Mouse (Mus musculus) cerebellum, postnatal 25 days (tissue): ENCODE data around the gene Uba5.

Experiments used
- DNase-seq, 2 experiments: peaks; one replicate each; pipeline ENCODE4 v3.0.0; 2021; ENCODE audit warnings: mixed read lengths in 2 of 2

The Uba5 gene

GRCm38 (mm10) chr9:104062430-104063243, at the start of gene Uba5:
Gene Uba5, minus strand, starts transcription at chr9:104063134.
- DNase-seq = peak; percentile 82 to 88

- DNase-seq = no peak
Measured at GRCm38 (mm10) chr9:104109151-104109550, 46.2 kb upstream of the Uba5 start.

DNA sequence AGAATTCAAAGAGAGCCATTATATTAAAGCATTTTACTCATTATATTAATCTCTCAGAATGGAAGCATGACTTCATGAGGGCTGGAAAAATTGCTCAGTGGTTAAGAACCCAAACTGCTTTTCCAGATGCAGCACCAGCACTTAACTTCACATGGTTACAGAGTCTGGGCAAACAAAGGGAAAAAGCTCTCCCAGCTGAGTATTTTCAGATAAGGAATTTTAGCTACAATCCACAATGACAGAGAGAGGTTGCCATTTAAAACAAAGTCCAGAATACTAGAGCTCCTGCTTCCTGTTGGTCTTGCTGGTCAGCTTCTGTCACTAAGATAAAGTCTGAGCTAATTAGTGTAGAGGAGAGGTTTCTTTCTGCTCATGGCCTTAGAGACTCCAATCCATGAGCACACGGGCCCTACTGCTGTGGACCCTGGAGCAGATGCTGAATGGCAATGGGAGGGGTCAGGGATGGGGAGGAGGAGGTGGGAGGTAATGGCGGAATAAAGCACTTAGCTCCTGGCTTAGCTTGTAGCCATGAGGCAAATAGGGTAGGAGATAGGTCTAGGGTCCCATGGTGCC, 45.7 kb upstream of the Uba5 start:
- no peak for DNase-seq

DNA sequence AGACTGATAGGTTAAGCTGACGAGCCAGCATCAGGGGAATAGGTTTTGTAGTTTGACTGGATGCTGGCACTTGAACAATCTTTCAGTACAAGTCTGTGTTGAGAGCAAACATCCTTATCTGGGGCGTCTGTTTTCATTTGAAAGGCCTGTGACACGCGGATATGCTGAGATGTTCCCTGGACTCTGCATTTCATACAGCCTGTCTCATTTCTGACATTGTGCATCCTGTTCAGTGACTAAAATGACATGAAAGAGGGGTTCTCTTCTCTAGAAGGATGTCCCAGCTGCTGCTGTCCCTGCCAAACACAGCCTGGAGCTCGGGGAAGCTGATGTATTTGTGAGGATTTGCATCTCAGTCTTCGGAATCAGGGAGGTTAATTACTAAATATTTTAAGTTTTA, 44.5 kb upstream of the Uba5 start:
- no peak for DNase-seq

- no peak for DNase-seq
Measured at GRCm38 (mm10) chr9:104106930-104107329, 44.0 kb upstream of the Uba5 start.

DNA sequence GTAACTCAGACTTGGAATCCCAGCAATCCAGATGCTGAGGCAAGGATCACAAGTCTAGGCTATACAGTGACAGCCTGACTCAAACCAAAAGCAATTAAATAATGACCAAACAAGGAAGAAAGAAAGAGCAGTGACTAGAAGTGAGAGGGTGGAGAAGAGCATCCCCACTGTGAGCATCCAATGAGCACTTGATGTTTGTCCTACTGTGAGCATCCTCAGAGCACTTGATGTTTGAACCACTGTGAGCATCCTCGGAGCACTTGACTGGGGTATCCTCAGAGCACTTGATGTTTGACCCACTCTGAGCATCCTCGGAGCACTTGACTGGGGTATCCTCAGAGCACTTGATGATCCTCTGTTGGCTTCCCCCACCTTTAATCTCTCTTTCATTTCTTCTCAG, 42.1 kb upstream of the Uba5 start:
- no peak for DNase-seq

DNA sequence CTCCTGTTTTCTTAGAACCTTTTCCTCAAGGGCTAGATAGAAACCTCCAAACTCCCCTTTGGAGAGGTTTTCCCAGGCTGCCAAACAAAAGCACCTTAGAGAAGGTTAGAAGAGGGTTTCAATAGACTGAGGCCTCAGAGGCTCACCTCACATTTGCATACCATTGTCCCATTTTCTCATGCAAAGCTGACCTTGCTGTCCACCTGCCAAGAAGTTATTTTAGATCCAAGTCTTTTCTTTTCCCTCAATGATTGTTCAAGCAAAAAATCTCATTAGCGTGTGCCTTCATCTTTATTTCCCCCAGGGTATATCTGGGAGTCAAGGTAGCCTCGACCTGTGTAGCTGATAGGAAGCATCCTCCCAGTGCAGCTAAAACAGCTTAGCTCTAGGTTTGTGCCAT, 40.0 kb upstream of the Uba5 start:
- DNase-seq = no peak

- no peak for DNase-seq
Measured at GRCm38 (mm10) chr9:104102301-104102700, 39.4 kb upstream of the Uba5 start.

DNA sequence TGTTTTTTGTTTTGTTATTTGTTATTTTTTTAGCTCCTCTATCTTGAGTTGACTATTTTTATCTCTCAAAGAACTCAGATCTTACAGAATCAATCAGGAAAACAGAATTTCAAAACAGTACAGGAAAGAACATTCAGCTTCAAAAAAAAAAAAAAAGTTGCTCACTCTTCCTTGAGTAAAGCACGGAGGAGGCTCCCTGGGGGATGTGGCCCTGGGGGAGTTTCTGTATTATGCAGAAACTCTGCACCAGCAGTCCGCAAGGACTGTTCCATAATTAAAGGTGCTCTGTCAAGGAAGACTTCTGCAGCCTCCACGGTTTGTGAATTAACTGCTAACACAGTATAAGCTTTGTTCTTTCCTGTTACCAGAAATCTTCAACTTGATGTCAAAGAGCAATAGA, 38.5 kb upstream of the Uba5 start:
- no peak for DNase-seq

DNA sequence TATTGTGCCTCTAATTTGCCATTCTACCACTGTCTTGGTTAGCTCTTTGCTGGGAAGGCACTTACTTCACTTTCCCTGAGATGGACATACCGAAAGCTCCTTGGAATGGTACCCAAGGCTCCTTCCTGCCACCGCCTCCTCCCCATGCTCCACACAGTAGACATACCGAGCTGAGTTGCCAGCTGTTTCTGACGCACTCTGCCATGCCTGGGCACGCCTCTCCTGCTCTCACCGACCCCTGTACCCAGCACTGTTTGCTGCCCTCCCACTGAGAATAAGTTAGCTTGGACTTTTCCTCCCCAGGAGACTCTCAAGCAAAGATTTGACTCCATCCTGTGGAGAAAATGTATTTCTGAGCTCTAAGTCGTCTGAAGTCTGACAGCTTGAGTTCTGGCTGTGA, 37.9 kb upstream of the Uba5 start:
- DNase-seq = no peak

GRCm38 (mm10) chr9:104099060-104099459, 36.1 kb upstream of the Uba5 start:
- no peak for DNase-seq

DNA sequence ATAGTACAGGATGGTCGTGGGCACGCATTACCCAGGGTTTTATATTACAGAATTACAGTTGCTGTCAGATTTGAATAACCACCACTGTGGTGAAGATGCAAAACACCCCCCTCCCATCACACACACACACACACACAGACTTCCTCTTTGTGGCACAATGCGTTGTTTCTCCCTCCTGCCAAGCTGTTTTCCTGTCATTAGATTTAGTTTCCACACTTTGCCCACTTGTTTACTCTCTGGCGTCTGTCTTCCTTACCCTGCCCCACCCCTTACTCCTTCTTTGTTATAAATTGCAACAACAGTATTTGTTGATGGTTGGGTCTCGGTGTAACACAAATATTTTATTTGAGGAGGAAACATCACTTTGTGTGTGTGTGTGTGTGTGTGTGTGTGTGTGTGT, 35.3 kb upstream of the Uba5 start:
- no peak for DNase-seq

GRCm38 (mm10) chr9:104092945-104093344, 30.0 kb upstream of the Uba5 start:
- no peak for DNase-seq

GRCm38 (mm10) chr9:104088555-104088954, 25.6 kb upstream of the Uba5 start:
- DNase-seq = peak in 1 of 2 experiments; percentile 13

DNA sequence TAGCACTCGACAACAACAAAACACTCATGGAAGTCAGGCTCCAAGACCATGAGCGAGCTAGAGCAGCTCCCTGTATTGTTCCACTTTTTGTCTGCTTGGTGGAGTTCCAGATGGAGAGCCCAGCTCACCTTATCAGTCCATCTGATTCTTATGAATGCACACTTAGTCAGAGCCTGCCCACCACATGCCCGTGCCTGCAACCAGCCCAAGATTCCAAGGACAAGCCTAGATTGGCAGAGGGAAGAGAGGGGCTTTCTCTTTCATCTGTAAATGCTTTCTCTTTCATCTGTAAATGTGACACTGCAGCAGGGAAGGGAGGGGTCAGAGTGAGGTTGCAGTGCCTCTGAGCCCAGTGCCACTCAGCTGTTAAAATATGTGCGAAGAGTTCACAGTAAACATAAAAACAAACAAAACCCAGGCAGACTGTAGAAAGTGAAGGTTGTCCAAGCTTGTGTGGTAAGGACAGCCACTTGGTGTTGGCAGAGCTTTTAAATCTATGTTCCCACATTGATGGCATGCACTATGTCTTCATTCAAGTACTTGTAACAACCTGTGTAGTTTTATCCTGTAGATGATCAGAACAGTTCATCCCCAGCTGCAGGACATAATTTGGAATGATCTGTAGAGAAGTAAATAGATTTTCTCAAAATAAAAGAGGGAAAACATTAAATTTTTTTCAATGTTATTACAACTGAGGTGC, 22.9 kb upstream of the Uba5 start:
- no peak for DNase-seq

- DNase-seq = no peak
Measured at GRCm38 (mm10) chr9:104080038-104080437, 17.1 kb upstream of the Uba5 start.

- peak; percentile 19 to 52 for DNase-seq
Measured at GRCm38 (mm10) chr9:104079379-104079778, 16.4 kb upstream of the Uba5 start.

- no peak for DNase-seq
Measured at GRCm38 (mm10) chr9:104078780-104079179, 15.8 kb upstream of the Uba5 start.

GRCm38 (mm10) chr9:104075808-104076207, 12.9 kb upstream of the Uba5 start:
- DNase-seq = no peak

DNA sequence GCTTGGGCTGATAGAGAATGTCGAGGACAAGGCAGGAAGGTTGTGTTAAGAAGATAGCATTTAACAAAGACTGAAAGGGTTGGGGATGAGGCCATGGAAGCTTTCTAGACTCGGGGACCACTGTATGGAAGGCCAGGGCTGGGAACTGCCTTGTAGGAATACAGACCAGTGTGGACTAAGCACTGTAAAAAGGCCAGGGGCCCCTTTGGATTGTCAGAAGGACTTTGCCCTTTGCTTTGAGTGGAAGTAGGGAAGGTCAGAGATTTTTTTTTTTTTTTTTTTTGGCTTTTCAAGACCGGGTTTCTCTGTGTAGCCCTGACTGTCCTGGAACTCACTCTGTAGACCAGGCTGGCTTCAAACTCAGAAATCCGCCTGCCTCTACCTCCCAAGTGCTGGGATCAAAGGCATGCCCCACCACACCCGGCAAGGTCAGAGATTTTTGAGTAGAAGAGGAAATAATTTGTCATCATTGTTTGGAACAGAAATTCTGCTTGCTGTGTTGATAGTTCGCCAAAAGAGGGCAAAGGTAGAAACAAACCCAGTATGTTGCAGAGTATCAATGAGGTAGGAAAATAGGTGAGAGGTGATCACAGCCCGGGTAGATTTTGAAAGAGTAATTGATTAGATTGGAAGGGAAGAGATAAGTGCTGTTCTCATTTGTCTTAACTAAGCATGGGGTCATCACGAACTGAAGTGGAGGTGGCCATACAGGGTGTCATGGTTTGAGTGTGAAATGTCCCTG, 8.1 kb upstream of the Uba5 start:
- DNase-seq = no peak

- DNase-seq = no peak
Measured at GRCm38 (mm10) chr9:104070241-104070640, 7.3 kb upstream of the Uba5 start.

DNA sequence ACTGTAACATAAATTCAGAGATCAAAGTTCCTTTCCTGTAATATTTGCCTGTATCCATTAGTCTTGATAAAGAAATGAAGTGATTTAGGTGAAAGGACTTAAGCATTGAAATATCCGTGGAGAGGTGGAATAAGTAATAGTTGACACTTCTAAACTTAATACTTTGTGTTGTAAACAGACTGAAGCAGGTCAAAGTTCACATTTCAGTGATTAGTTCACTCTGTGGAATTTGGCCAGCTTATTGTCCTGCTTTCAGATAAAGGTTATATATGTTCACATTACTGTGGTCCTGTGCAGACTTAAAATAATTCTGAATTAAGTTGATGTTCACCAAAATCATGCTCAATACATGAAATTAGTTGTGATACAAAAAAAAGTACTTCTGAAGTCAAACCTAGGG, 1.6 kb upstream of the Uba5 start:
- no peak for DNase-seq

GRCm38 (mm10) chr9:104063244-104063961, 469 bp upstream of the Uba5 start, which contains the start of gene Acad11:
Gene Acad11, plus strand, starts transcription at chr9:104063377.
- DNase-seq = peak; percentile 88 to 92
